Mouse (Mus musculus) embryonic facial prominence, embryonic 12.5 days (tissue): ENCODE results near the gene Rem1. TPM values are rescaled to one million over a fixed set of nuclear protein-coding genes. Genes with fewer than 3 reads are reported as not detected.
A peak's percentile ranks its signal among the peaks of the same experiment; 100 is the strongest.

ENCODE experiments used
- ATAC-seq: fragments of 200-750 bp; cut with Nextera tagmentation; 2 replicates; pipeline ENCODE4 v1.8.0; 2017; ENCODE audit not compliant: insufficient number of reproducible peaks, insufficient read depth, low FRiP score, low TSS enrichment
- H3K27ac ChIP-seq: fragments of 300-500 bp; sonication (generic); 2 replicates; pipeline ENCODE4 v1.5.1; 2016; ENCODE audit warnings: mild to moderate bottlenecking
- H3K27me3 ChIP-seq: fragments of 300-500 bp; sonication (generic); 2 replicates; pipeline ENCODE4 v1.6.1; 2016; ENCODE audit warnings: mild to moderate bottlenecking, moderate library complexity
- H3K36me3 ChIP-seq: fragments of 300-500 bp; sonication (generic); 2 replicates; pipeline ENCODE4 v1.6.1; 2016; ENCODE audit warnings: mild to moderate bottlenecking
- H3K4me1 ChIP-seq: fragments of 300-500 bp; sonication (generic); 2 replicates; pipeline ENCODE4 v1.6.1; 2016
- H3K4me2 ChIP-seq: fragments of 300-500 bp; sonication (generic); replicated peaks from 2 replicates; pipeline ENCODE4 v1.6.1; 2016; ENCODE audit warnings: mild to moderate bottlenecking, moderate library complexity
- H3K4me3 ChIP-seq: fragments of 300-500 bp; sonication (generic); 2 replicates; pipeline ENCODE4 v1.5.1; 2016; ENCODE audit warnings: mild to moderate bottlenecking
- H3K9ac ChIP-seq: fragments of 300-500 bp; sonication (generic); 2 replicates; pipeline ENCODE4 v1.6.1; 2016; ENCODE audit warnings: mild to moderate bottlenecking, moderate library complexity
- H3K9me3 ChIP-seq: fragments of 300-500 bp; sonication (generic); 2 replicates; pipeline ENCODE4 v1.6.1; 2016; ENCODE audit warnings: mild to moderate bottlenecking, moderate library complexity
- WGBS: fragments of 180-500 bp; shearing (Covaris S2); methylation state at CpG from one replicate; pipeline ENCODE4 v1.1.7; 2016; 5-methylcytosine and 5-hydroxymethylcytosine counted together
- polyA plus RNA-seq: library from polyadenylated mRNA; unstranded; fragments of >200 nt; fragmentation: Nextera tagmentation; extraction: Ambion mirVana; gene quantifications from 2 replicates; pipeline ENCODE4 v1.2.1, GENCODE M21; 2016

Gene Rem1
- 1.1 and 1.6 TPM in 2 replicates for polyA plus RNA-seq

- 2% methylated on average over 58 of the region's 59 CpGs for WGBS
- Histone ChIP-seq H3K4me2 (peak within 1 kb of the TSS; percentile 78), H3K4me1 (peaks cover 11% of the 10 kb centered on the region; the same call in 1 of the 2 replicates), H3K36me3 (no peaks in the 10 kb centered on the region), H3K9me3 (no peaks in the 10 kb centered on the region), H3K27me3 (peaks cover 47% of the 10 kb centered on the region), H3K27ac (no peak within 1 kb of the TSS), H3K9ac (peak within 1 kb of the TSS; percentile 36), H3K4me3 (peak within 1 kb of the TSS; percentile 42)
- peak; percentile 68; the same call in 1 of the 2 replicates for ATAC-seq
Observed at GRCm38 (mm10) chr2:152626774-152627591, at the start of gene Rem1. Gene Rem1, plus strand, starts transcription at chr2:152626951.

- H3K4me1 ChIP-seq: no peaks in the 10 kb centered on the region
- no peak within 1 kb of the TSS for H3K27ac ChIP-seq
- no peaks in the 10 kb centered on the region for H3K9me3 ChIP-seq
- H3K27me3 ChIP-seq: no peaks in the 10 kb centered on the region
- no peak for ATAC-seq
- no peak within 1 kb of the TSS for H3K4me3 ChIP-seq
- no peak within 1 kb of the TSS for H3K4me2 ChIP-seq
- 75% methylated on average over 7 of the region's 7 CpGs for WGBS
- no peak within 1 kb of the TSS for H3K9ac ChIP-seq
- H3K36me3 ChIP-seq: no peaks in the 10 kb centered on the region
Observed at GRCm38 (mm10) chr2:152580107-152580506, 46.6 kb upstream of the Rem1 start, which contains the start of gene Defb19. Gene Defb19, minus strand, starts transcription at chr2:152580312.

- Histone ChIP-seq H3K4me2 (no peak overlapping the region), H3K9ac (no peak overlapping the region), H3K4me3 (no peak overlapping the region), H3K27me3 (no peaks in the 10 kb centered on the region), H3K4me1 (no peaks in the 10 kb centered on the region), H3K36me3 (no peaks in the 10 kb centered on the region), H3K27ac (no peak overlapping the region), H3K9me3 (no peaks in the 10 kb centered on the region)
- WGBS: 89% methylated on average over 11 of the region's 11 CpGs
- no peak for ATAC-seq
Observed at GRCm38 (mm10) chr2:152580612-152581011, 46.1 kb upstream of the Rem1 start.

- H3K27ac ChIP-seq: no peak overlapping the region
- WGBS: 82% methylated on average over 4 of the region's 4 CpGs
- H3K4me2 ChIP-seq: no peak overlapping the region
- H3K9ac ChIP-seq: no peak overlapping the region
- no peak for ATAC-seq
- H3K36me3 ChIP-seq: no peaks in the 10 kb centered on the region
- H3K9me3 ChIP-seq: no peaks in the 10 kb centered on the region
- no peaks in the 10 kb centered on the region for H3K27me3 ChIP-seq
- no peaks in the 10 kb centered on the region for H3K4me1 ChIP-seq
- H3K4me3 ChIP-seq: no peak overlapping the region
Observed at GRCm38 (mm10) chr2:152586926-152587560, 39.7 kb upstream of the Rem1 start.

GRCm38 (mm10) chr2:152588450-152588849, 38.3 kb upstream of the Rem1 start:
- H3K9me3 ChIP-seq: no peaks in the 10 kb centered on the region
- no peaks in the 10 kb centered on the region for H3K4me1 ChIP-seq
- WGBS: 28% methylated on average over 2 of the region's 2 CpGs
- no peak overlapping the region for H3K9ac ChIP-seq
- no peaks in the 10 kb centered on the region for H3K27me3 ChIP-seq
- no peak overlapping the region for H3K27ac ChIP-seq
- no peaks in the 10 kb centered on the region for H3K36me3 ChIP-seq
- no peak overlapping the region for H3K4me3 ChIP-seq
- ATAC-seq: no peak
- H3K4me2 ChIP-seq: no peak overlapping the region

GRCm38 (mm10) chr2:152589021-152589420, 37.7 kb upstream of the Rem1 start:
- ATAC-seq: no peak
- Histone ChIP-seq H3K4me1 (no peaks in the 10 kb centered on the region), H3K27ac (no peak overlapping the region), H3K4me2 (no peak overlapping the region), H3K9ac (no peak overlapping the region), H3K27me3 (no peaks in the 10 kb centered on the region), H3K9me3 (no peaks in the 10 kb centered on the region), H3K4me3 (no peak overlapping the region), H3K36me3 (no peaks in the 10 kb centered on the region)
- 30% methylated on average over 6 of the region's 6 CpGs for WGBS

- 59% methylated on average over 7 of the region's 7 CpGs for whole genome bisulfite sequencing
- no peak within 1 kb of the TSS for H3K4me2 ChIP-seq
- H3K9ac ChIP-seq: no peak within 1 kb of the TSS
- ATAC-seq: no peak
- H3K36me3 ChIP-seq: no peaks in the 10 kb centered on the region
- no peak within 1 kb of the TSS for H3K27ac ChIP-seq
- H3K4me3 ChIP-seq: no peak within 1 kb of the TSS
- no peaks in the 10 kb centered on the region for H3K27me3 ChIP-seq
- no peaks in the 10 kb centered on the region for H3K9me3 ChIP-seq
- H3K4me1 ChIP-seq: no peaks in the 10 kb centered on the region
Observed at GRCm38 (mm10) chr2:152599299-152599698, 27.5 kb upstream of the Rem1 start, which contains the start of gene Defb45. Gene Defb45, minus strand, starts transcription at chr2:152599399.

GRCm38 (mm10) chr2:152600076-152600475, 26.7 kb upstream of the Rem1 start:
- H3K27ac ChIP-seq: no peak overlapping the region
- no peaks in the 10 kb centered on the region for H3K36me3 ChIP-seq
- H3K27me3 ChIP-seq: no peaks in the 10 kb centered on the region
- no peak overlapping the region for H3K4me2 ChIP-seq
- H3K9ac ChIP-seq: no peak overlapping the region
- H3K4me3 ChIP-seq: no peak overlapping the region
- 83% methylated on average over 6 of the region's 6 CpGs for WGBS
- no peak for ATAC-seq
- no peaks in the 10 kb centered on the region for H3K9me3 ChIP-seq
- H3K4me1 ChIP-seq: no peaks in the 10 kb centered on the region

- Histone ChIP-seq H3K4me1 (no peaks in the 10 kb centered on the region), H3K4me2 (no peak overlapping the region), H3K9me3 (no peaks in the 10 kb centered on the region), H3K27ac (no peak overlapping the region), H3K36me3 (no peaks in the 10 kb centered on the region), H3K9ac (no peak overlapping the region), H3K4me3 (no peak overlapping the region), H3K27me3 (no peaks in the 10 kb centered on the region)
- WGBS: 73% methylated on average over 4 of the region's 4 CpGs
- ATAC-seq: no peak
Observed at GRCm38 (mm10) chr2:152601275-152601960, 25.3 kb upstream of the Rem1 start.

- ATAC-seq: no peak
- Histone ChIP-seq H3K4me2 (no peak within 1 kb of the TSS), H3K9me3 (no peaks in the 10 kb centered on the region), H3K27ac (no peak within 1 kb of the TSS), H3K4me3 (no peak within 1 kb of the TSS), H3K36me3 (no peaks in the 10 kb centered on the region), H3K27me3 (no peaks in the 10 kb centered on the region), H3K4me1 (no peaks in the 10 kb centered on the region), H3K9ac (no peak within 1 kb of the TSS)
- WGBS: 85% methylated on average over 15 of the region's 15 CpGs
Observed at GRCm38 (mm10) chr2:152604057-152604456, 22.7 kb upstream of the Rem1 start, which contains the start of gene Defb36. Gene Defb36, plus strand, starts transcription at chr2:152604327.

GRCm38 (mm10) chr2:152607746-152608145, 19.0 kb upstream of the Rem1 start:
- ATAC-seq: no peak
- WGBS: 61% methylated on average over 6 of the region's 6 CpGs
- Histone ChIP-seq H3K9me3 (no peaks in the 10 kb centered on the region), H3K27me3 (no peaks in the 10 kb centered on the region; the same call in 1 of the 2 replicates), H3K36me3 (no peaks in the 10 kb centered on the region), H3K4me2 (no peak overlapping the region), H3K9ac (no peak overlapping the region), H3K4me3 (no peak overlapping the region), H3K27ac (no peak overlapping the region), H3K4me1 (no peaks in the 10 kb centered on the region)
